Mouse (Mus musculus) kidney, embryonic 15.5 days (tissue): Measurements from ENCODE around the gene Kif28. TPM values are rescaled to one million over a fixed set of nuclear protein-coding genes. Genes with fewer than 3 reads are reported as not detected.
"Not testable (repeated sequence)": the region's sequence is repeated elsewhere in the genome, so short reads cannot be mapped to it uniquely, and the experiment has no call there.

ENCODE experiments used
- ATAC-seq: fragments of 200-750 bp; cut with Nextera tagmentation; replicated peaks from 2 replicates; pipeline ENCODE4 v1.8.0; 2017; ENCODE audit warnings: moderate TSS enrichment; ENCODE audit not compliant: low FRiP score
- H3K27ac ChIP-seq: fragments of 300-500 bp; sonication (generic); 2 replicates; pipeline ENCODE4 v1.5.1; 2015; ENCODE audit warnings: mild to moderate bottlenecking, inconsistent platforms
- H3K27me3 ChIP-seq: fragments of 300-500 bp; sonication (generic); 2 replicates; pipeline ENCODE4 v1.6.1; 2015; ENCODE audit warnings: inconsistent platforms
- H3K36me3 ChIP-seq: fragments of 300-500 bp; sonication (generic); 2 replicates; pipeline ENCODE4 v1.6.1; 2015; ENCODE audit warnings: inconsistent platforms
- H3K4me1 ChIP-seq: fragments of 300-500 bp; sonication (generic); 2 replicates; pipeline ENCODE4 v1.6.1; 2015; ENCODE audit warnings: inconsistent platforms
- H3K4me2 ChIP-seq: fragments of 300-500 bp; sonication (generic); 2 replicates; pipeline ENCODE4 v1.6.1; 2015; ENCODE audit warnings: moderate library complexity, mild to moderate bottlenecking, inconsistent platforms
- H3K4me3 ChIP-seq: fragments of 300-500 bp; sonication (generic); replicated peaks from 2 replicates; pipeline ENCODE4 v1.5.1; 2015; ENCODE audit warnings: mild to moderate bottlenecking, inconsistent platforms
- H3K9ac ChIP-seq: fragments of 300-500 bp; sonication (generic); 2 replicates; pipeline ENCODE4 v1.6.1; 2015; ENCODE audit warnings: mild to moderate bottlenecking, inconsistent platforms
- H3K9me3 ChIP-seq: fragments of 300-500 bp; sonication (generic); replicated peaks from 2 replicates; pipeline ENCODE4 v1.6.1; 2016; ENCODE audit warnings: inconsistent platforms
- WGBS: fragments of 180-500 bp; shearing (Covaris S2); methylation state at CpG from one replicate; pipeline ENCODE4 v1.1.7; 2015; ENCODE audit warnings: mixed read lengths; 5-methylcytosine and 5-hydroxymethylcytosine counted together
- polyA plus RNA-seq: library from polyadenylated mRNA; unstranded; fragments of >200 nt; fragmentation: Nextera tagmentation; extraction: Ambion mirVana; gene quantifications from 2 replicates; pipeline ENCODE4 v1.2.1, GENCODE M21; 2015

The Kif28 gene
- polyA plus RNA-seq, 1 experiment from 2014 or later, result not detected

DNA sequence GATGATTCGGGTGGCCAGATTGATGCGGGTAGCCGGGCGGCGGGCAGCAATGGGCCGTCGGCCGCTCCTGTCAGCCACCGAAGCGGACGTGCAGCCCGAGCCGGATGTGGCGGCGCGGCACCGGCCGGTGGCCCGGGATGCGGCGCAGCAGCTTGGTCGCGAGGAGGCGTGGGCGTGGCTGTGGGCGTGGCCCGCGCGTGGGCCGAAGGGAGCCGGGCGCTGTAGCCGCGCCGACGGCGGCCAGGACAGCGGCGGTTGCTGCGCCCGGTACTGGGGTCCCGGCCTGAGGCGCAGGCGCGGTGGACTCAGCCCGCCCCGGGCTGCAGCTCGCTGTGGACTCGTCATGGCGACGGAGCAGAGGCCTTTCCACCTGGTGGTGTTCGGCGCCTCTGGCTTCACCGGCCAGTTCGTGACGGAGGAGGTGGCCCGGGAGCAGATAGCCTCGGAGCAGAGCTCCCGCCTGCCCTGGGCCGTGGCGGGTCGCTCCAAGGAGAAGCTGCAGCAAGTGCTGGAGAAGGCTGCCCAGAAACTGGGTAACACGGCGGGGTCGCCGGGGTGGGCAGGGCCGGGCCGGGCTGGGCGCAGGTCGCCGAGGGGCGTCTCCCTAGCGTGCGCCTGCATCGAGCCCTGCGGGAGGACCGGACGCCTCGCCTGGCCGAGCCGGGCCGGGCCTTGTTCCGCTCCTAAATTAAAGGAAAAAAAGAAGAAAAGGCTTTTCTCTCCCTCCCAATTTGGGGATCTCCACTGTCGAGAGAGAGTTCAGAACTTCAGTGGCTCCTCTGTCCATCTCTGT, 76.9 kb downstream of the Kif28 start, which contains the start of gene Sccpdh:
Sccpdh (plus strand) TSS at position 198 of the 793 bp plus-strand sequence.
- H3K4me3 ChIP-seq, result peak within 1 kb of the TSS; percentile 77
- peak; percentile 97 for ATAC-seq
- under 1% methylated on average over 84 of the region's 84 CpGs for WGBS

DNA sequence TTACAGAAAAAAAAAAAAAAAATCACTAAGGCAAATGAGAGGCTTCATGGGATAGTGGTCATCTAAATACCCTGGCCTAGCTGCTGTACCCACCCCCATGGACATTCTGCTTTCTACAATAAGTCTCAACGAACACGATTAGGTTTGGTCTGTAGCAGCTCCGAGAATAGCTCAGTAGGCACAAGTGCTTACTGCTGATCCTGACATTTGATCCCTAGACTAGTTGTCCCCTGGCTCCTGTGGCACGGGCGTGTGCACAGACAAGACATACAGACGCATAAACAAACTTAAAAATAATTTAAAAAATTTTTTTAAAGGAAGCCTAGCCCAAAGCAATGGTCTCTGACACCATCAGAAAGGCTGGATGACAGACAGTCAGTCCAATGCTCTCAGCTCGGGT, 77.6 kb downstream of the Kif28 start:
- H3K27ac ChIP-seq, result peak overlapping the region; percentile 86
- 5% methylated on average over 7 of the region's 7 CpGs for WGBS
- peak overlapping the region; percentile 82 for H3K9ac ChIP-seq
- ATAC-seq, result peak; percentile 19
- H3K4me2 ChIP-seq, result peak overlapping the region; percentile 80
- H3K9me3 ChIP-seq, result no peaks in the 10 kb centered on the region
- peak overlapping the region; percentile 77 for H3K4me3 ChIP-seq
- peaks cover 14% of the 10 kb centered on the region for H3K36me3 ChIP-seq
- H3K27me3 ChIP-seq, result no peaks in the 10 kb centered on the region
- H3K4me1 ChIP-seq, result peaks cover 25% of the 10 kb centered on the region

More for the DNA sequence above, 76.9 kb downstream of the Kif28 start, which contains the start of gene Sccpdh:
- Histone ChIP-seq H3K4me1 (peaks cover 25% of the 10 kb centered on the region), H3K4me2 (peak within 1 kb of the TSS; percentile 80), H3K36me3 (peaks cover 20% of the 10 kb centered on the region), H3K27ac (peak within 1 kb of the TSS; percentile 86), H3K9me3 (no peaks in the 10 kb centered on the region), H3K9ac (peak within 1 kb of the TSS; percentile 82), H3K27me3 (no peaks in the 10 kb centered on the region)

DNA sequence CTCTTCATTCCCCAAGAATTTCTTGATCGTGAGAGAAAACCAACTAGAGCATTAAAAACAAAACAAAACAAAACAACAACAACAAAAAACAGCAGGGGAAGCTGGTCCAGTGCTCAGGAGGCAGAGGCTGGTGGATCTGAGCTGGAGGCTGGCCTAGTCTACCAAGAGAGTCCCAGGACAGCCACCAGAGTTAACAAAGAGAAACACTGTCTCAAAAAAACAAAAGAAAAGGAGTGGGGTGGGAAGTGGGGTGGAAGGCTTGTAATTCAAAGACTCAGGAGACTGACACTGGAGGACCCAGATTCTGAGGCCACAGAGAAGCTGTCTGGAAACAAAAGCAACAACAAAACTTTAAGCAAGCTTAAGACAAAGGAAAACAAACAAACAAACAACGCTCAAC, 78.1 kb downstream of the Kif28 start:
- Histone ChIP-seq H3K9me3 (no peaks in the 10 kb centered on the region), H3K9ac (no peak overlapping the region), H3K4me3 (no peak overlapping the region), H3K4me2 (peak overlapping the region; percentile 80; the same call in 1 of the 2 replicates), H3K4me1 (peaks cover 25% of the 10 kb centered on the region), H3K27ac (0 out of 2 replicates have a peak overlapping the region, but pooled peaks have one; percentile 86), H3K27me3 (no peaks in the 10 kb centered on the region), H3K36me3 (peaks cover 9% of the 10 kb centered on the region)
- WGBS, result 74% methylated on average over 2 of the region's 2 CpGs
- no peak for ATAC-seq

DNA sequence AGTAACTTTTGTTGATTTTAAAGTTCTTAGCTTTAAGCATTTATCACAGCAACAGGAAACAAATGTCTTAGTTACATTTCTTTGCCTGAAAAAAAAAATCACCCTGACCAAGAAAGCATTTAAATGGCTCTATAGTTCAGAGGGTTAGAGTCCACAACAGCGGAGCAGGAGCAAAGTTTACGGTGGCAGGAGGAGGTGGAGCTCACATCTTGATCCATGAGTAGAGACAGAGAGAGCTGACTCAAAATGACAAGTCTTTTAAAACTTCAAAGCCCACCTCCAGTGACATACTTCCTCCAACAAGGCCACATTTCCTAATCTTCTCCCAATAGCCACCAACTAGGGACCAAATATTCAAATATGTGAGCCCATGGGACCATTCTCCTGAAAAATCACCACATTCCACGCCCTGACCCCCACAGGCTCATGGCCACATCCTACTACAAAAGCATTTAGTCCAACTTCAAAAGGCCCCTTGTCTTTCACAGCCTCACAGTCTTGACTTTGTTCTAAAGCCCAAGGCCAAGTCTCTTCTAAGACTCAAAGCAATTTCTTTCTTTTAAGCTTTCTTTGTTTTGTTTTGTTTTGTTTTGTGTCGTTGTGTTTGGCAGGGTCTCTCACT, 80.7 kb downstream of the Kif28 start:
- Histone ChIP-seq H3K4me3 (no peak overlapping the region), H3K4me1 (peaks cover 19% of the 10 kb centered on the region), H3K27me3 (no peaks in the 10 kb centered on the region), H3K9me3 (no peaks in the 10 kb centered on the region), H3K9ac (no peak overlapping the region), H3K4me2 (no peak overlapping the region), H3K36me3 (no peaks in the 10 kb centered on the region), H3K27ac (no peak overlapping the region)
- ATAC-seq, result no peak
- 60% methylated on average over 4 of the region's 4 CpGs for WGBS

DNA sequence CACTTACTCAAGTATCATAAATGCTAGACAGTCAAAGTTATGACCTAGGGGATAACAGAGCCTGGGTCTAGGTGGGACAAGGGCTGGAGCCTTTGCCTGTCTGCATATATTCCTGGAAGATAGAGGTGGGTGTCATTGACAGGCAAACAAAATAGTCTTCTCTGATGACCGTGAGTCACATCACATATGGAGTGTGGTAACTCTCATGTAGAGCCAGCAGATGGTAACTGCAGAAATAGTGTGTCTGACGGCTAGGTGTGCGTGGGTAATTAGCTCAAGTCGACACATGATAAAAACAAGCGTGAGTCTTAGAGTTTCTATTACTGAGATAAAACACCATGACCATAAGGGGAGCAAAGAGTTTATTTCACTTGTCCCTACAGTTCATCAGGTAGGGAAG, 82.0 kb downstream of the Kif28 start:
- 88% methylated on average over 5 of the region's 5 CpGs for WGBS
- Histone ChIP-seq H3K36me3 (no peaks in the 10 kb centered on the region), H3K9ac (no peak overlapping the region), H3K9me3 (no peaks in the 10 kb centered on the region), H3K4me2 (no peak overlapping the region), H3K27ac (no peak overlapping the region), H3K4me3 (no peak overlapping the region), H3K4me1 (peaks cover 13% of the 10 kb centered on the region), H3K27me3 (no peaks in the 10 kb centered on the region)
- ATAC-seq, result no peak

GRCm38 (mm10) chr1:179651224-179651623, 93.8 kb downstream of the Kif28 start:
- Histone ChIP-seq H3K4me2 (no peak overlapping the region), H3K27me3 (no peaks in the 10 kb centered on the region), H3K9ac (no peak overlapping the region), H3K9me3 (no peaks in the 10 kb centered on the region), H3K4me3 (no peak overlapping the region), H3K27ac (no peak overlapping the region), H3K36me3 (no peaks in the 10 kb centered on the region), H3K4me1 (no peaks in the 10 kb centered on the region)
- ATAC-seq, result no peak
- WGBS, result 89% methylated on average over 5 of the region's 5 CpGs

GRCm38 (mm10) chr1:179650284-179650683, 94.8 kb downstream of the Kif28 start:
- Histone ChIP-seq H3K4me1 (peaks cover 5% of the 10 kb centered on the region; the same call in 1 of the 2 replicates), H3K4me3 (no peak overlapping the region), H3K27ac (no peak overlapping the region), H3K36me3 (no peaks in the 10 kb centered on the region), H3K9me3 (no peaks in the 10 kb centered on the region), H3K9ac (no peak overlapping the region), H3K27me3 (no peaks in the 10 kb centered on the region), H3K4me2 (no peak overlapping the region)
- no peak for ATAC-seq
- WGBS, result 58% methylated on average over 4 of the region's 4 CpGs

DNA sequence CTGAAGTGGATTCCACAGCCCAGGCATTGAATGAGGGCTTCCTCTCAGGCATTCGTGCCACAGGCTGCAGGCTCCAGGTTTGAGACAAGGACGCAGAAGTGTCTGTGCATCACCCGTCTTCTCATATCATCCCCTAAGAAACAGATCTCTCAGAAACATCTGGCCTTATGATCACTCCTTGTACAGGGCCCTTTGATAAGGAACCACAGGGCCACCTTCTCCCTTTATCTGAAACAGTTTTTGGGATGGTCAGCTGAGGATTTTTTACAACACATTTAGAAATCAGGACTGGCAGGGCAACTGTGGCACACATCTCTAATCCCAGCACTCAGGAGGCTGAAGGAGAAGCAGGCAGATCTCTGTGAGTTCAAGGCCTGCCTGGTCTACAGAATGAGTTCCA, 95.7 kb downstream of the Kif28 start:
- no peak for ATAC-seq
- 86% methylated on average over 3 of the region's 3 CpGs for WGBS
- H3K4me3 ChIP-seq, result no peak overlapping the region
- no peaks in the 10 kb centered on the region for H3K36me3 ChIP-seq
- no peak overlapping the region for H3K4me2 ChIP-seq
- H3K27me3 ChIP-seq, result no peaks in the 10 kb centered on the region
- H3K9me3 ChIP-seq, result no peaks in the 10 kb centered on the region
- peaks cover 5% of the 10 kb centered on the region; the same call in 1 of the 2 replicates for H3K4me1 ChIP-seq
- H3K27ac ChIP-seq, result no peak overlapping the region
- no peak overlapping the region for H3K9ac ChIP-seq

GRCm38 (mm10) chr1:179648678-179649077, 96.4 kb downstream of the Kif28 start:
- H3K27ac ChIP-seq, H3K9me3 ChIP-seq, H3K9ac ChIP-seq, H3K27me3 ChIP-seq, H3K36me3 ChIP-seq, H3K4me3 ChIP-seq, H3K4me2 ChIP-seq, H3K4me1 ChIP-seq, ATAC-seq: not testable (repeated sequence)
- 87% methylated on average over 5 of the region's 5 CpGs for WGBS

DNA sequence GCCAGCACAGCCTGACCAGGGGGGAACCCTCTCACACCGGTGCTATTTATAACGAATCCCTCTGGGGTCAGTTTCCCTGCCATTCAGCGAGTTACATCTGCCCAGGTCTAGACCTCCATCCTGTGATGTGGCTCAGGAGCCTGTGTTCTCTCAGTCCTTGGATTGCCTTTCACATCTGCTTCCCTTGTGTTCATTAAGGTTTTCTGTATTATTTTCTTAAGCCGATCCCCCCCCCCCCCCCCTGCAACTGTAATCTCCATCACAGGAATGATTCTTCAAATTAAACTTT, 99.1 kb downstream of the Kif28 start:
- H3K27me3 ChIP-seq, result no peaks in the 10 kb centered on the region
- no peak overlapping the region for H3K27ac ChIP-seq
- ATAC-seq, result no peak
- H3K9me3 ChIP-seq, result no peaks in the 10 kb centered on the region
- H3K36me3 ChIP-seq, result no peaks in the 10 kb centered on the region
- H3K4me3 ChIP-seq, result peak overlapping the region; percentile 23; the same call in 1 of the 2 replicates
- peak overlapping the region; percentile 47 for H3K4me2 ChIP-seq
- 22% methylated on average over 4 of the region's 4 CpGs for WGBS
- peaks cover 5% of the 10 kb centered on the region; the same call in 1 of the 2 replicates for H3K4me1 ChIP-seq
- no peak overlapping the region for H3K9ac ChIP-seq
